Mouse (Mus musculus) testis, postnatal 10 days (tissue): ENCODE results near the gene 1700017B05Rik.
A peak's percentile ranks its signal among the peaks of the same experiment; 100 is the strongest.
"Not testable (repeated sequence)": the region's sequence is repeated elsewhere in the genome, so short reads cannot be mapped to it uniquely, and the experiment has no call there.

Experiments used
- DNase-seq: peaks from one replicate; pipeline ENCODE4 v3.0.0; 2021; ENCODE audit warnings: low spot score

The 1700017B05Rik gene

DNA sequence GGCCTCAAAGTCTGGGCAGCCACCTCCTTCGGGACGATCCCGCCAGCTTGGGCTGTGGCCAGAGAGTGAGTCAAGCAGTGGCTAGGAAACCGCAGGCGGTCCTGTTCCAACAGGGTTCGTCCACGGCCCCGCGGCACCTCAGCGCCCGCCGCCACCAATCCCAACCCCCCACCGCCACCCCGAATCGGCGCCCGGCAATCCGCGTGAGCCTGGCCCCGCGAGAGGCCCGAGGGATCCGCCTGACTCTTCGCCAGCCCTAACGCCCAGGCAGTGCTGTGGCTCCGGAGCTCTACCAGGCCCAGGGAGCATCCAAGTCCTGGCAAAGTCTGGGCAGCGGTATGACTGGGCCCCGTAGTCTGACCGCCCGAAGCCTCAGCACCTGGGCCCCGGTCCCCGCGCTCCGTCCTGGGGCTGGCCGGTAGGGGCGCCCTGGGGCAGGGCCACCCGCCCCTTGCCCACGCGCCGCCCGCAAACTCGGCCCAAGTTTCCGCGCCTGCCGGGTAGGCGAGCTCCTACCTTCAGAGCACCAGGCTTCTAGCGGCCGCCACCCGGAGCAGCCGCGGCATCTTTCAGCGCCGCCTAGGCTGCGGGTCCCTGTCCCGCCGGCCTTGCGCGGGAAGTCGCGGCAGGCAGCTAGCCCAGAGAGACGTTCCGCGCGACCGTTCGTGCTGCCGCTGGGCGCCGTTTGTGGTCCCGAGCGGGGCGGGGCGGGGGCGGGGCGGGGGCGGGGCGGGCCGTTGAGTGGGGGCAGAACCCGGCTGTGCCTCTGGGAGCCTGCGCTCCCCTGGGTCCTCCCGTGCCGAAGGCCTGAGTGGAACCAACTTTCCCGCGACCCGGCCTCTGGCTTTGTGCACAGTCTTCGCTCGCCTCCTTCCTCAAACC is at the start of gene 1700017B05Rik:
Gene 1700017B05Rik (minus strand): TSS at position 700 of the 882 bp plus-strand sequence.
- DNase-seq: peak; percentile 87

DNA sequence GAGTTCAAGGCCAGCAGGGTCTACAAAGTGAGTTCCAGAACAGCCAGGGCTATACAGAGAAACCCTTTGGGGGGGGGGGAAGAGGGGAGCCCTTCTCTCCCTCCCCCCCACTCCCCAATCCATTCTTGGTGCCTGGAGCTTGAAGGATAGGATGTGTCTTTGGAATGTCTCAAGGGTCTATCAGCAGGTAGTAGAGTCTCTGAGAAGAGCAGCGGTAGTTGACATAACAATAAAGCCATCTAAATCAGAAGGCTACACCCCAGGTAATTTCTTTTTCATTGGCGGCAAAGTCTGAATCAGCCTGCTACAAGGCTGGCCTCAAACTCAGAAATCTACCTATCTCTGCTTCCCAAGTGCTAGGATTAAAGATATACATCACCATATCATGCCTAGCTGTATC is 48.5 kb upstream of the 1700017B05Rik start:
- no peak for DNase-seq

DNA sequence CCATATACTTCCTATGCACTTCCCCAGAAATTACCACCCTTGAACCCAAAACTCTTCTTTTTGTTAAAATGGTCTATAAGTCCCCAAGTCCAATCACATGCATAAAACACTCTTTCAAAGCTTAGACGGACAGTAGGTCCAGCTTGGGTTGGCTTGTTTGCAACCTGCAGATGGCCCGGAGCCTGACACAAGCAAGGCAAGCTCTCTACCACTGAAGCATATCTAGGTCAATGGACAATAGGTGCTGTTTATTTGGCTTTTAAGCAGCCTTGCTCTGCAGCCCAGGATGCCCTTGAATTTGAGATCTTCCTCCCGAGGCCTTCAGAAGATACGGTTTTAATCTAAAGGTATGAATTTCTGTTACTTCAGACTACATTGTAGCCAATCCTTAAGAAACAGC is 46.9 kb upstream of the 1700017B05Rik start:
- no peak for DNase-seq

DNA sequence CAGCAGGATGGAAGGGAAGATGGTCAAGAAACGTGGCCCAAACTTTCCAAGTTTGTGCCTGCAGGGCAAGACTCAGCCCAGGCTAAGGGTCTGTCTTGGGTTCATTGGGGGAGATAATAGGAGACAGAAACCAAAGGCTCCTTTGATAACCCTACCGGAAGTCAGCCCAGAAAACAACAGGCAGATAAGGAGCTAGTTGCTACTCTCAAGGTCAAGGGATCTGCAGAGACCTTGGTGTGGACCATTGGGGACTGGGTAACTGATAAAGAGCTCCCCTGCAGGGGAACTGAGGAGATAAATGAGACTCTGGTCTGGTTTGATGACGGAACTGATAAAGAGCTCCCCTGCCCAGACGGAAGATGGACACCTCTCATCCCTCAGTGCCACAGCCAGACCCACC is 45.0 kb upstream of the 1700017B05Rik start:
- no peak for DNase-seq

DNA sequence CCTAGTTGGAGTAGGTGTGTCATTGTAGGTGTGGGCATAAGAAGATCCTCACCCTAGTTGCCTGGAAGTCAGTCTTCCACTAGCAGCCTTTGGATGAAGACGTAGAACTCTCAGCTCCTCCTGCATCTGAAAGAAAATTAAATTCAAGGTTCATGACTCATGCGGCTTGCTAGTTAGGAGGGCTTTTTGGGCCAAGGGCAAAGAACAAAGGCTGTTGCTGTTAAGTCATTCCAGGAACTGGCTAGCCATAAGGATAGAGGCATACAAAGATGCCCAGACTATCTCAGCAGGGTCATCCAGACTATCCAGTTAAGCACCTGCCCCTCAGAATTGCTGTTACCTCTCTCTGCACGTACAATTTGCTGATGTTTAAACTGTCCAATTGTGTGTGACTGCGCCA is 42.3 kb upstream of the 1700017B05Rik start:
- not testable (repeated sequence) for DNase-seq

DNA sequence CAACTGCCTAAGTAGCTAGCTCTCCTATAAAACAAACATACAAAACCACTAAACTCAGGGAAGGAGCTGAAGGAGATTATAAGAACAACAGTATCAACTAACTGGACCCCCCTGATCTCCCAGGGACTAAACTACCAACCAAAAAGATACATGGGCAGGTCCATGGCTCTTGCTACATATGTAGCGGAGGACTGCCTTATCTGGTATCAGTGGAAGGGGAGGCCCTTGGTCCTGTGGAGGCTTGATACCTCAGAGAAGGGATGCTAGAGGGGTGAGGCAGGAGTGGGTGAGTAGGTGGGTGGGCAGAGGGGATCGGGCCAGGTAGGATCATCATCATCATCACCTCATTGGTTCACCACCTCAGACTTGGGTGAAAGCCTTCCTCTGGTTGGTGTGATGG is 41.8 kb upstream of the 1700017B05Rik start:
- no peak for DNase-seq

DNA sequence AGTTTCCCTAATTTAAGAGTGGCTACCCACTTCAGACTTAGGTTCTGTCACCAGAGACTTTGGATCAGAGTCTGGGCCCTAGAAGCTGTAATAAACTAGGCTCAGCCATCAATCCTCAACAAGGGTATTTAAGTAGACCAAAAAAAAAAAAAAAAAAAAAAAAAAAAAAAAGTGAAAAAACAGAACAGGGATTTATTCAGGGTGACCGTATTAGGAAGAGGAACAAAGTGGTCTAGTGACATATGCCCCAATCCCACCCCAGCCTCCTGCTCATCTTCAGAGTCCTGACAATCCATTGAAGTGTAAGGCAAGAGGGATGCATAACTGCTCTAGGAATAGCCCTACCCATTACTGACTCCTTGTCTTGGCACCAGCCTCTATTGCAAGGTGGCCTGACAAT is 40.9 kb upstream of the 1700017B05Rik start:
- no peak for DNase-seq

DNA sequence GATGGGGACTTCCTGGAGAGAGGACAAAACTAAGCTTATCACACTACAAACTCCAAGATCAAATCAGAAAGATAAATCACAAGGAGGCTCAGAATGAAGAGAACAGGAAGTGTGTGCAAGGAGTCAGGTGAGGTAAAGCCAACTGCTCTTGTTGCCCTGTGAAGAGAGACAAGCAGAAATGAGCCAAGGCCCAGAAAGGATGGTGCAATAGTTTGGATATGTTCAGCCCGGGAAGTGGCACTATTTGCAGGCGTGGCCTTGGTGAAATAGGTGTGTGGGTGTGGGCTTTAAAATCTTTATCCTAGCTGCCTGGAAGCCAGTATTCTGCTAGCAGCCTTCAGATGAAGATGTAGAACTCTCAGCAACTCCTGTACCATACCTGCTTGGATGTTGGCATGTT is 38.4 kb upstream of the 1700017B05Rik start:
- DNase-seq: no peak

DNA sequence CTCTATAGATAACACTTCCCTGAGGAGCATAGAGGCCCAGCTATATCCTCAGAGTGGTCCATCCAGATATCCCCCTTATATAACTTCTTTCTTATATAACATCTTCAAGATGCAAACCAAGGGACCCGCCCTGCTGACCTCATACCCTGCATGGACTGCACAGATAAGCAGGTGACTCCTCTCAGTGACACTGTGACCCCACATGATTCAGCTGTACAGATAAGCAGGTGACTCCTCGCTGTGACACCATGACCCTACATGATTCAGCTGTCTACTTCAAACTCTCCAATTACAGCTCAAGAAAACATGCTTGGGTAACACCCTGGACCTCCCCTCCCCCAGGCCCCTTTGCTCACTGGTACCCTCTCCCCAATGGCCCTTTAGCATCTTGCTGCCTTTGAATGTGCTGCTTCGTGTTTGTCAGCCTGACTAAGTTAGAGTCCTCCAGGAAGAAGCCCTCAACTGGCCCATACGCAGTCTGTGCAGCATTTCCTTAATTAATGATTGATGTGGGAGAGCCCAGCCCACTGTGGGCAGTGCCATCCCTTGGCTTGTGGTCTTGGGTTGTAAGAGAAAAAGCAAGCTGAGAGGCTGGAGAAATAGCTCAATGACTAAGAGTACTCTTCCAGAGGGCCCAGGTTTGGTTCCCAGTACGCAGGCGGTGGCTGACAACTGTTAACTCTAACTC is 37.5 kb upstream of the 1700017B05Rik start:
- DNase-seq: no peak

DNA sequence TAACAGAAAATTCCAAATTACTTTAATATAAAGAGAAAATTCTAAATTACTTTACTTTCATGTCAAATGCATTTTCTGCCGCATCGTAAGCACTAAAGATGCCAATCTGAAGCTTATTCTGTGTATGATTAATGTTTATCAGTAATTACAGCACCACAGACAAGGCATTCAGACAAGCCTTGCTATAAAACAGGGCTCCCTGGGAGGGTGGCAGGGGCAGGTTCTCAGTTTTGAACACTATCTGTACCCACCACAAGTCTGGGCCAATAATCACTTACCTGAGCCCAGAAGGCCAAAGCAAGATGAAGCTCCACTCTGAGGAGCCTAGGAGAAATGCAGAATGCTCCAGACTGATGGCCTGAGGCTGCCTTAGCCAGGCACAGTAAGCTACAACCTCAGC is 35.5 kb upstream of the 1700017B05Rik start:
- DNase-seq: no peak

DNA sequence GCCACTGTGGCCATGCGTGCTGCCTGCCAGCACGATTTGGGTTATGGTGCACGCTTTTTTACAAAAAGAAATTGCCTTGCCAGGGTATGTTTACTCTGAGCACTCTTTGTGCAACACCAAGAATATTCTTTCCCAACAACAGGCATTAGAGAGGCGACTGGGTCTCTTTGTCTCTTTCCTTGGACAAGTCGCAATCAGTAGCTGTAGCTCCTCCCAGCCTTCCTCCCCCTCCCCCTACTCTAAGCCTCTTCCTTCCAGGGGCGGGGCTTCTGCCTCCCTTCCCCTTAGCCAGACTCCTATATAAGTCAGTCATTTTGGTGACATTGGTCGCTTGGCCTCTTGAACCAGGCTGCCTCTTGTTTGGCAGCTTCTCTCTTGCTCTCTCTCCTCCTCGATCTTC is 33.9 kb upstream of the 1700017B05Rik start:
- DNase-seq: no peak

DNA sequence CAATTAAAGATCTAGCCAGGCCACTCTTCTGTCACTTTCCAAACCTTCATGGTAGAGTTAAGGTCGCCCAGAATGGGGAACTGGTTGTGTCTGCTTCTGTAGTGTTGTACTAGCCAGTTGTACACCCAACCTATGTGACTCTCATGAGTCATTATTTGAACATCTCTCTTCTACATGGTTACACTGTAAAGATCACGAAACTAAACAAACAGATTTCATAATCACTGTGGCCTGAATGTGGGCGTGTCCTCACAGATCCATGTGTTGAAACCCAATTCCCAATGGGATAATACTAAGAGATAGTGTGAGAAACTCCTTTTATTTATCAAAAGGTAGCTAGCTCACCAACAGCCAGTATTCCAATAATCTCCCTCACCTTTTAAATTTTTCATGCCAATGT is 33.3 kb upstream of the 1700017B05Rik start:
- no peak for DNase-seq

DNA sequence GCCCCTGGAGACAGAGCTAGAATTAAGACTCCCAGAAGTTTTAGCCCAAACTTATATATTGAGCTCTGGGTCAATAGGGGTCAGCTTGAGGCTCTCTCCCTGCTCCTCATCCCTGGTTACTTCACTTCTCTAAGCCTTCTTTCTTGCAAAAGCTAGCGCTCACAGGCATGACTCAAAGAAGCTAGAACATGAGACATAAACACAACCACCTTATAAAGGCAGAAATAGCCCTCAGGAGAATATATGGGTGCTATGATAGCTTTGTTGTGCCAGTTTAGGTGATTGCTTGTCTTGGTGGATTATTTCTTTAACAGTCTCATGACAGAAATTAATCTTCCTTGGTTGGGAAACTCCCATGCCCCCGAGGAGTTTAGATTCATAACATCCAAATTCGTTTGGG is 32.5 kb upstream of the 1700017B05Rik start:
- no peak for DNase-seq

DNA sequence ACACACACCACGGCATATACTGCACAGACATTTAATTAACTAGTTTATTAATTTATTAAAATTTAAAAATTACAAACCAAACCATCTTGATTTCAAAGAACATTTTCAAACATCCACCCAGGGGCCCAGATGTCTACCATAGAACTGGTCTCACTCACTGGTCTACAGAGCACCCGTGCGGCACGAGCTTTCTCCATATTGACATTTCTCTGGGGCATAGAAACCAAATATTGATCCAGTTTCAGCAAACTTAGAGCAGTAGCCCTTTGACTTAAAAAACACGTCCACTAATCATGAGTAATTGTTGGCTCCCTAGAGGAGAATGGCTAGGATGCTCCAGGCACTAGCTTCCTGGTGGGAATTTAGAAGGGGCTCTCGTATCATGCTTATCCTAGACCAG is 24.8 kb upstream of the 1700017B05Rik start:
- DNase-seq: no peak

DNA sequence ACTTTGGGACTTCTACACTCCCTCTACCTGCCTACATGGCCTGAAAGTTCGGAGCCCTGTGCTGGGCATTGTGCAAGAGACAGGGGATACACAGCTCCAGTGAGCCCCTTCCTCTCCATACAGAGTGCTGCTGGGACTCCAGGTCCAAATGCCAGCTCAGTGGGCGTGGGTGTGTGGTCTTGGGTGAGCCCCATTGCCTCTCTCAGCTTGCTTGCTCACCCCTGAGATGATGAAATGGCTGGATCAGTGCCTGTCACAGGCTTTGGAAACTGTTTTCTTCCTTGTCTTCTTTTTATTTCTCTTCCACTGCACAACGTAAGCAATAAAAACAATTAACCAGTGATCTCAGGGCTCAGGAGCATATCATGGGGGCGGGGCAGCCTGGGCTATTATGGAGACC is 20.9 kb upstream of the 1700017B05Rik start:
- DNase-seq: no peak

DNA sequence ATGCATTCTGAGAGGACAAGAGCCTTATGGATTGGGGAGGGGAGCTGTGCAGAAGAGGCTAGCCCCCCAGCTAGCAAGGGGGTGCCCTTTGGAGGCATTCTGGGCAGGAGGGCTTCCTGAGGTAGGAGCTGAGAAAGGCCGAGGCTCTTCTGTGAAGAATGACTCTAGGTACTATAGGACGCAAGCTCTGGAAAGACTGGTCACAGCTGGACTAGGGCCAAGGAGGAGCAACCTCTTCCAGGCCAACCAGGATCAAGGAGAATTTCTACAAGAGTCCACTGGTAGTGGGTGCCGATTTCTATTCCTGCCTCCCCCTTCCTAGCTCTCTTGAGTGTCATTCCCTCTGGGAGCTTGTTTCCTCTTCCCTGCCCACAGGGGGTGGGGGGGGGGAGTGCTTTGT is 20.3 kb upstream of the 1700017B05Rik start:
- DNase-seq: no peak

DNA sequence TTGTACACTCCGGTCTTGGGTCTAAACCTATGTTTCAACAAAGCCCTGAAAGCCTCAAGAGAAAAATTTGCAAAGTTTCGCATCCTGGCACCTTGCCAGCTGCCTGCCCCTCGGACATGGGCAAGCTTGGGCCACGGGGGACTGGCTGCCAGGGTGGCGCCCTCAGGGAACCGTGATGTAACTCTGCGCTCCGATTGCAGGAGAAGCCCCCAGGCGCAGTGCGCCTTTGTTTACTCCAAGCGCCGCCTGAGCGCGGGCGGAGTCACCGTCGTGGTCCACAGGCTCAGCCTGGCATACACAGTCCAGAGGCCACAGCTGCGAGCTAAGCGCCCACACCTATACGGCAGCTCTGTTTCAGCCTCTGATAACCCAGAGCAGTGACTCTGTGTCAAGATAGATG is 19.1 kb upstream of the 1700017B05Rik start:
- peak; percentile 69 for DNase-seq

DNA sequence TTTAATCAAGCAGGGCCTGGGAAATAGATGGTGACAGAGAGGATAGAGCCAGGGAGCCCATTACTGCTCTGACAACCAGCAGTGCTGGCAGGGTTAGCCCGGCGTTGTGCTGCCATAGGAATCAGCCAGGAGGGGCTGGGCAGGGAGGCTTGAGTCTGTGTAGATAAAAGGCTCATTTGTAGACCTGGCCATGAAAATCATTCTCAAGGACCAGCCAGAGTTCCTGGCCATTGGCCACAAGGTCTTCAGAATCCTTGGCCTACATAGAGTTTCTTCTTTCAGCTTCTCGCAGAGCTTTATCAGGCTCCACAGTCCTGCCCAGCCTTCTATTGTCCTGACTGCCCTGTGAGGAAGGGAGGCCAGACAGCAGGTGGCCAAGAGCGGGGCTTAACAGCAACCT is 17.0 kb upstream of the 1700017B05Rik start:
- peak; percentile 71 for DNase-seq

DNA sequence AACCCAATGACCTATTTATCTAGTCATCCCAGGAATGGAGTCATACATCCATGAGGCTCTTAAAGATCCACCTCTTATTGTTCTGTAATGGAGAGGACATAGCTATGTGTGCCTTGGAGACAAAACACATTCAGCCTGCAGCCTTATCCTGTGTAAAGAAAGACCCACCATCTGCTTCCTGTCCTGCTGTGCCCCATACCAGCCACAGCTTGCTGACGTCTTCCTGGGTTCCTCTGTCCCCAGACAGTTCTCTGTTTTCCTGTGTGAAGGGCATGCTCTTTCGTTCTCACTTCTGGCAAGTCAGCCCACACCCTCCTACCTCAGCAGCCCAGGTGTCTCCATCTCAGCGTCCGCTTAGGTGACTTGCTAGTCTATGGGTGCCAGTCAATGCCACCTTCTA is 15.9 kb upstream of the 1700017B05Rik start:
- no peak for DNase-seq

DNA sequence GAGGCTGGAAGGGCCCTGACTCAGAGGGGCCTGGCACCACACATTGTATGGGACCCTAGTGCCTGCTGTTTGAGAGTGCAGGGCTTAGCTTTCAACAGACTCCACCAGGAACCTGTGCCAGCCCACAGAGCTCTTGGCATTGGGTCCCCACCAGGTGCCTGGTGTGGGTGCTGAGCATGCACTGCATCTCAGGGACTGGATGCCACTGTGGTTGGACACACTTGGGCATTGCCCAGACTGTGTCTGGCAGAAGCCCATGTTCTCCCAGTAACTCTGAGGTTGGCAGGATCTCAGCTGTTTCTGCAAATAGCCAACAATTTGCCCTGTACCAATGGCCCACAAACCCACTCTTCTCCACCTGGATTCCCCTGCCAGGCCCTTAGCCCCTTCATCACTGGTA is 13.9 kb upstream of the 1700017B05Rik start:
- DNase-seq: no peak

DNA sequence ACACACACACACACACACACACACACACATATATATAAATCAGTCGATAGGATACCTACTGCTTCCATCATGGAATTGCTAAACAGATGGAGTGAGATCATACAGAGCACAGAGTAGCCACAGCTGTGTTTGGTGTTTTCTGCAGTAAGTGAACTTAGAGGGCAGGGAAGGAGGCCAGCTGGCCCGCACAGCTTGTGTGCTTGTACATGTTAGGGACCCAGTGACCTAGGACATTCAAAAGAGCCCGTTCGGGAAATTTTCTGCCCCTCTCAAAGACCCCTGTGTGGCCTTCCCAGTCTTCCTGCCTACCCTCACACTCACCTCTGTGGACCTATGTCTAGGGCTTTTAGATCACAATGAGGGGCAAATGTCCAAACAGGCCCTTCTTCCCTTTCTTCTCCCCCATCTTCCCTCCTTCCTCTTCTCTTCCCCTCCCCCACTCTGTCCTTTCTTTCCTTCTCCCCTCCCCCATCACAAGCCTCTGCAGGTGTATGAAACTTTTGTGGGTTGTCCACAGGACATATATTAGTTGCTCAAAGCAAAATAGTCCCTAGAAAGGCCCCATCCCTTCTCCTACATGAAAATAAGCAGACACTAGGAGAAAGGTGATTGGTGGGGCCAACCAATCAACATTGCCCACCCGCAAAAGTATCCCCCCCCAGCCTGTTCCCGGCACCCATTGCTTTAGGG is 11.5 kb upstream of the 1700017B05Rik start:
- no peak for DNase-seq

DNA sequence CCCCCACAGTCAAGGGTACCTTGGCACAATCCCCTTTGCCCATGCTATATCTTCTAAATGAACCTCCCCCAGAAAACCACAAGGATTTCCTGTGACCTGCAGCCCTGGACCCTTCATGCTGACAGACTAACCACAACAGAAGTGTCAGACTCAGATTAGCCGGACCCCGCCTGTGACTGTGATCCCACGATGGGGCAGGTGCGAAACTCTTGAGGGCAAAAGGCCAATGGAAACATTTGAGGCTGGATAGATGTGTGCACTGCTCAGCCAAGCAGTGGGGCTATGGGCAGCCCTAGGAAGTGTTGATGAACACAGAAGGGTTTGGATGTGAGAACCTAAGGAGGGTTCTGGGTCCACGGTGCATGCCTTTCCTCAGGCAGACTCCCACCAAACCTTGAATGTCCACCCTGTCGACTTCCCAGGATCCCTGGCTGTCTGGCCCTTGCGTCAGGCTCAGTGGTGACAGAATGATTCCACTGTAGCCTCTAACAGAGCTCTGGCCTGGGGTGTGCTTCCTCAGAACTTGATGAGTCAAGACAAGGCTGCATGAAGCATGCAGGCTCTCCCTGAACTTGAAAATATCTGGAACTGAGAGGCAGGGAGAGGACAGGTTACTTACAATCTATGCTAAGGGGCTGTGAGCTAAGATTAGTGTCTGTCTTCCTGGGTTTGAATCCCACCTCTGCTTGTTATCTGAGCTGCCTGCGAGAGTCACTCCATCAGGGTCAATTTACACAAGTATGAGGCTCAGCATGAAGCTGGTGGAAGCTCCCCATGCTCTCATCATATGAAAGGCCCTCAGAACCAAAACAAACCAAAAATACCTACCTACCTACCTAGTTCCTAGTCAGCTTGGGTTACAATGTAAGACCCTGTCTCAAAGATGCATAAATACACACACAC is 10.7 kb upstream of the 1700017B05Rik start:
- DNase-seq: no peak
